Mouse (Mus musculus) midbrain, postnatal 0 days (tissue): ENCODE measurements at regions not wholly inside any gene's neighbourhood (a gene's known extent, or its start where the extent isn't known, plus 50 kb on each side); places are given as distances from the start of the nearest gene placed in this dataset.
A peak's percentile ranks its signal among the peaks of the same experiment; 100 is the strongest.

Experiments used
- ATAC-seq: fragments of 200-750 bp; cut with Nextera tagmentation; 2 replicates; pipeline ENCODE4 v1.8.0; 2017; ENCODE audit warnings: moderate number of reproducible peaks, mild to moderate bottlenecking, moderate TSS enrichment, moderate library complexity; ENCODE audit not compliant: low FRiP score
- DNase-seq: peaks from one replicate; pipeline ENCODE4 v3.0.0-alpha.2; 2015; ENCODE audit warnings: low spot score
- H3K27ac ChIP-seq: fragments of 300-500 bp; sonication (generic); 2 replicates; pipeline ENCODE4 v1.5.1; 2014; ENCODE audit warnings: low read depth, mild to moderate bottlenecking, low read length, mixed read lengths
- H3K27me3 ChIP-seq: fragments of 300-500 bp; sonication (generic); 2 replicates; pipeline ENCODE4 v1.6.1; 2014; ENCODE audit warnings: low read length, control low read depth, mixed read lengths; ENCODE audit not compliant: insufficient read depth
- H3K36me3 ChIP-seq: fragments of 300-500 bp; sonication (generic); 2 replicates; pipeline ENCODE4 v1.6.1; 2014; ENCODE audit warnings: low read length, control low read depth, mixed read lengths; ENCODE audit not compliant: insufficient read depth
- H3K4me1 ChIP-seq: fragments of 300-500 bp; sonication (generic); 2 replicates; pipeline ENCODE4 v1.6.1; 2014; ENCODE audit warnings: mild to moderate bottlenecking, control low read depth, antibody characterized with exemption, low read length, mixed read lengths; ENCODE audit not compliant: insufficient read depth
- H3K4me2 ChIP-seq: fragments of 300-500 bp; sonication (generic); 2 replicates; pipeline ENCODE4 v1.6.1; 2014; ENCODE audit warnings: low read depth, mild to moderate bottlenecking, low read length, mixed read lengths; ENCODE audit not compliant: poor library complexity, severe bottlenecking
- H3K4me3 ChIP-seq: fragments of 300-500 bp; sonication (generic); 2 replicates; pipeline ENCODE4 v1.5.1; 2014; ENCODE audit warnings: low read depth, mild to moderate bottlenecking, low read length, moderate library complexity
- H3K9ac ChIP-seq: fragments of 300-500 bp; sonication (generic); replicated peaks from 2 replicates; pipeline ENCODE4 v1.6.1; 2014; ENCODE audit warnings: mild to moderate bottlenecking, low read length, moderate library complexity, mixed read lengths; ENCODE audit not compliant: poor library complexity, severe bottlenecking
- H3K9me3 ChIP-seq: fragments of 300-500 bp; sonication (generic); 2 replicates; pipeline ENCODE4 v1.6.1; 2016; ENCODE audit warnings: low read length, control low read depth
- CTCF ChIP-seq: IDR thresholded peaks from 2 replicates; pipeline ENCODE4 v1.5.1; 2016; ENCODE audit warnings: antibody characterized with exemption, mild to moderate bottlenecking
- WGBS: fragments of 180-500 bp; shearing (Covaris S2); extraction: QIAGEN DNeasy Blood & Tissue Kit; methylation state at CpG from one replicate; pipeline ENCODE4 v1.1.7; 2014; 5-methylcytosine and 5-hydroxymethylcytosine counted together

DNA sequence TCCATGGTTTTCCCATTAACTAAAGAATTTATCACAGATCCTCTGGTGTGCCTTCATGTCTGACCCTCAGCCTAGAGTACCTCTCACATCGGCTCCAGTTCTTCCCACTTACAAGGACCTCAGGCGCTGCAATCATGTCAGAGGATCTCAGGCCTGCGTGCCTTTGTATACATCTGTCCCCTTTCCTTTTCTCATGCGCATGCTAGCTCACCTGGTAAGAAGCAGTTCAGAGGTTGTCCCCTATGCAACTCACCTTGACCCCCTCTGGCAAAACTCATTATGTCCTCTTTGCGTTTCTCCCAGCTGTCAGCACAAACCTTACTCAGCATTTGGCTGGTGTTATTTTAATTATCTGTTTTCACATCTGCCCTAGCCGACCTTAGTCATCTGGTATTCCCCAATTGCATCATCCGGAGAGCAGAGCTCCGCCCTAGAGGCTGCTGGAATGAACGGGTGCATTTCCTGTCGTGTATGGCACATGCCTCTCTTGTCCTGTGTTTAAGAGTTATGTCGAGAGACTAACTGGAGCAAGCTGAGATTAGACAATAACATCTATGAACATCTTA is 73.3 kb upstream of the Serp2 start:
- Histone ChIP-seq H3K9ac (no peak overlapping the region), H3K4me2 (no peak overlapping the region), H3K36me3 (no peaks in the 10 kb centered on the region), H3K27ac (no peak overlapping the region), H3K9me3 (no peaks in the 10 kb centered on the region), H3K4me3 (no peak overlapping the region), H3K4me1 (peaks cover 21% of the 10 kb centered on the region), H3K27me3 (no peaks in the 10 kb centered on the region)
- WGBS, result 87% methylated on average over 11 of the region's 11 CpGs
- no peak for ATAC-seq
- TF ChIP-seq CTCF, result no peak
- DNase-seq, result no peak

DNA sequence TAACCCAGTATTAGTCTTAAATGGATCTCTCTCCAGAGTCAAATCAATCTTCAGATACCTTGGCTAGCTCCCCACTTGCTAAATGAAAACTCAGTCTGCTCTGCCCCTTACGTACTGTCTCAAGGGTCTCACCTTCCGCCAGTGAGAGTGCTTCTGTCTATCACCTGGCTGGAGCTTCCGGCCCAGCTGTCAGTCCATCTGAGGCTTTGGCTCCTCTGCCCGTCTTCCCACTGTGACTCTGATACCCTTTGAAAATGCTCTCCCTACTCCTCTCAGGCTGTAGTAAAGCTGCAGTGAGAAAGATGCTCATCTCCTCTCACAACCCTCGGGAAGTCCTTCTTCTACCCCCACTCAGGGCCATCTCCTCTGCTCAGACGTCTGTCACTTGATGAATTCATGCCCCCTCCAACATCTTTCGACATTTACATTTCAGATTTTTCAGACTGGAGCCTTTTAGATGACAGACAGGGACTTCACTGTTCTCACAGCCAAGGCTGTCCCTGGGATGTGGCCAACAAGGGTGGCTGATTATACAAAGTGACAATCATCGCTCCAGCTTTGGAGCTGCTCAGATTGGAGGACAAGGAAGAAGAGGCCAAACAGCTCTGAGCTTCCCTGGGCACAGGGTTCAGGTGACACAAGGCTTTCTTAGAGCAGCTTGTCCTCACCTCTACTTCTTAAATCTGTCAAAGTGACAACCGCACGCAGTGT is 71.6 kb upstream of the Serp2 start:
- Histone ChIP-seq H3K27me3 (no peaks in the 10 kb centered on the region), H3K9me3 (no peaks in the 10 kb centered on the region), H3K27ac (no peak overlapping the region), H3K4me3 (no peak overlapping the region), H3K9ac (no peak overlapping the region), H3K4me1 (peaks cover 22% of the 10 kb centered on the region), H3K4me2 (no peak overlapping the region), H3K36me3 (no peaks in the 10 kb centered on the region)
- WGBS, result 74% methylated on average over 10 of the region's 10 CpGs
- peak; percentile 78 for DNase-seq
- no peak for TF ChIP-seq CTCF
- no peak for ATAC-seq

DNA sequence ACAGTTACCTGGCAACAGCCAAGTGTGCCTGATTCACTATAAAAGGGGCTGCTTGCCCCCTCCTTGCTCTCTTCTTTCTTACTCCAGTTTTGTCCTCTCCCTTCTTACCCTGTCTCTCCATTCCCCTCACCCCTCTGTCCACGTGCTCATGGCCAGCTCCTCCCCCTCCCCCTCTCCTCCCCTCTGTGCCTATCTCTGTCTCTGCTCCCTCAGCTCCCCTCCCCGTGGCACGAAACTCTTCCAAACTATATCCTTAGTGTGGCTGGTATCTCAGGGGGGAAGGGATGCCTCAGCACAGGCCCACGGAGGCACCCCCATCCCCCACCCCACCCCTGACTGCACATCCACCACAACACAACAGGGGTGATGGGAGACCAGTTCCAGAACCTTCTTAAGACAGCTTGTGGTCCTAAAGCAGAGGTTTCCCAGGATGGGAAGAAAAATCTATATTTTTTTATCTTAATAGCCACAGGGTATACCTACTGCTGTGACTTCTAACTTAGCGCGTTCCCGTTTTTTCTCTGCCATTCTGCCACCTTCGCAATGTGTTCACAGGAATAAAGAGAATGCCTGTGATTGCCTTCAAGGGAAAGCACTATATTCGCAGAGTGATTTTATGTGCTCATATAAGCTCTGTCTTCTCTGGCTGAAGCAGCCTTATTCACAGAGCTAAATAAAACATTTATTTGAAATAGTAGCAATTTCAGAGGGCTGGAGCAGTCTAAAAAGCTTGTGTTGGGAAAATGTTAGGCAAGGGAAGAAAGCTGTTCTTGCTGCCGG is 69.1 kb upstream of the Serp2 start:
- Histone ChIP-seq H3K4me1 (peaks cover 23% of the 10 kb centered on the region), H3K27me3 (no peaks in the 10 kb centered on the region), H3K4me2 (no peak overlapping the region), H3K27ac (peak overlapping the region; percentile 62), H3K9me3 (no peaks in the 10 kb centered on the region), H3K4me3 (no peak overlapping the region), H3K9ac (no peak overlapping the region), H3K36me3 (no peaks in the 10 kb centered on the region)
- TF ChIP-seq CTCF, result no peak
- no peak for DNase-seq
- 27% methylated on average over 10 of the region's 10 CpGs for WGBS
- ATAC-seq, result peak; percentile 53

DNA sequence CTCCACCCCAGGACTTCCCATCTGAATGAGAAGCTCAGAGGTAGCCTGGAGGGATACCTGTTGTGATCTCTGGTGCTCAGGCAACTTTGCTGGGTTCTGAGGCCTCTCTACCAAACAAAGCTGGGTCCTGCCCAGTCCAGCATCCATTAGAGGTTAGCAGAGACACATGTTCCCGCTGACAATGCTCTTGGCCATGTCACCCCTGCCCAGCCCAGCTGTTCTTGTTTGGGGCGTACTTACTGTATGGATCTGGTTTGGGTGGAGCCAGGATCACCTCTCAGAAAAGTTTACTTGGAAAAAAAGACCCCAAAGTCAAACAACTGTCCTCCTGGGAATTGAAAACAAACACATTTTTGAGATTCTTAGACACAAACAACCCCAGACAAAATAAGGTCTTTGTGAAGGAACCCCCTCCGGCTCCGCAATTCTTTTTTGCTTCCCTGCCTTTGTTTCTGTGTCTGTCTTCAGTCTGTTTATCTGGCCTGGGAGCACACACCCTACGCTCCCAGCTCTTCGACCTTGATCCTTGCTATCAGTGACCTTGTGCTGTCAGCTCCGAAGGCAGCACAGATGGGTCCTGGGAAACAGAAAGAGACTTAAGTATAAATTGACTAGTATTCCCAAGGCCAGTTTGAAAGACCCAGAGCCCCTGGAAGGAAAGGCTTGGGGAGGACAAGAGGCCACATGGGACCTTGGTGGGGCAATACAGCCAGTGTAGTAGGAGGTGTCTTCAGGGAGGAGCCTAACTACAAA is 68.1 kb upstream of the Serp2 start:
- no peak overlapping the region; the same call in 1 of the 2 replicates for H3K27ac ChIP-seq
- H3K4me3 ChIP-seq, result no peak overlapping the region
- H3K9me3 ChIP-seq, result no peaks in the 10 kb centered on the region
- no peak; the same call in 1 of the 2 replicates for ATAC-seq
- no peak for TF ChIP-seq CTCF
- 75% methylated on average over 7 of the region's 7 CpGs for whole genome bisulfite sequencing
- DNase-seq, result no peak
- no peaks in the 10 kb centered on the region for H3K36me3 ChIP-seq
- no peaks in the 10 kb centered on the region for H3K27me3 ChIP-seq
- 0 out of 2 replicates have a peak overlapping the region, but pooled peaks have one; percentile 8 for H3K9ac ChIP-seq
- no peak overlapping the region for H3K4me2 ChIP-seq
- peaks cover 23% of the 10 kb centered on the region for H3K4me1 ChIP-seq

DNA sequence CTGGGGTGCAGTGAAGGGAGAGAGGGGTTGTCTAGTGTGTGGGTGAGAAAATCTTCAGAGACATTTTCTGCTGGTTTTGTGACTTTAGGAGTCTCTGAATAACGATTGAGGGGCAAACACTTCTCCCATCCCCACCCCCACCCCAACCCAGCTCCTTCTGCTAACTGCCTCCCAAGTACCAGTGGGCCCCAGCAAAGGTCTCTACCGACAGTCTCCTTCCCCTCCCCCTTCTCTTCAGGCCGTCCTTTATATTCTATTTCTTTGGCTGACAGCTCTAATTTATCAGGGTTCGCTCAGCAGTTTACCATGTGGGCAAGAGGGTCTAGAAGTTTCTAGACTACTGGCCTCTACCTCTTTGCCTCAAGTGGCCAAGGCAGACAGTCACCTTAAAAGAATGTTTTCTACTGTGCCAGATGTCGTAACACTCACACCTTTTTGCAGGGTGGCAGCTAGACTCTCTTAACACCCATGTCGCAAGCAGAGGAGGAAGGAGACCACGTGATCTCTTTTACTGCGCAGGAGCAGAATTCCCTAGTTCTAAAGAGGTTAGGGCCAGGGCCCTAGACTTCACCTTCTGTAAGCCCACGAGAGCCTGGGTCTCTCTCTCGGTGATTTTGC is 66.8 kb upstream of the Serp2 start:
- Histone ChIP-seq H3K27me3 (no peaks in the 10 kb centered on the region), H3K4me3 (no peak overlapping the region), H3K4me2 (0 out of 2 replicates have a peak overlapping the region, but pooled peaks have one; percentile 3), H3K4me1 (peaks cover 23% of the 10 kb centered on the region), H3K9me3 (no peaks in the 10 kb centered on the region), H3K36me3 (no peaks in the 10 kb centered on the region), H3K27ac (0 out of 2 replicates have a peak overlapping the region, but pooled peaks have one; percentile 55), H3K9ac (no peak overlapping the region)
- DNase-seq (no peak), ATAC-seq (no peak)
- WGBS, result 37% methylated on average over 10 of the region's 10 CpGs
- TF ChIP-seq CTCF, result no peak
